Mouse (Mus musculus): Measurements from ENCODE around the gene Asb18. TPM values are rescaled to one million over a fixed set of nuclear protein-coding genes. Genes with fewer than 3 reads are reported as not detected.

Gene Asb18
- polyA plus RNA-seq (2014; fragmentation: Illumina TruSeq; extraction: RNeasy Lipid Tissue Mini Kit (QIAGEN cat#74804); ENCODE audit: low read depth, low replicate concordance), result not detected

DNA sequence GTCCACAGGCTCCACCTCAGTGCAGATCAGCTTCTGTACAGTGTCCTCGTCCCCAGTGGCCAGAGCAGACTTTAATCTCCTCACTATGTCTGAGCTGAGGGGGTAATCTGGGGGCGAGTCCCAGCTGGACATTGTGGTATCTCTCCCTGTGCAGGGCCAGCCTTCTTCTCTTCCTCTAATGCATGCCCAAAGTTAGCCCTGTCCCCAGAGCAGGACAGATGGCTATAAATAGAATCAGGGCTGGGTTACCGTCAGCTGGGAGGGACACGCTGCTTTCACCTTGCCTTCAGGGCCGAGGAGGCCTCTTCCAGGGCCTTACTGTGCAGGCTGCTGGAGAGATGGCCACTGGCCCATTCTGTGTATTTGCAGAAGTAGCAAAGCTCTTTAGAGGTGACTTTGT, at the start of gene Asb18:
Asb18 (minus strand) TSS at position 221 of the 400 bp plus-strand sequence.

GRCm38 (mm10) chr1:89931120-89931519, 83.3 kb downstream of the Asb18 start, which contains the start of gene Gbx2:
Gene Gbx2 (minus strand): TSS chr1:89931179.

Other genes starting within 250 kb of the Asb18 start
- not detected for gene Gbx2, start 83.5 kb downstream of the Asb18 start, polyA plus RNA-seq (2014; fragmentation: Illumina TruSeq; extraction: RNeasy Lipid Tissue Mini Kit (QIAGEN cat#74804); ENCODE audit: low read depth, low replicate concordance)
- gene Iqca, start 138.7 kb upstream of the Asb18 start, polyA plus RNA-seq (2014; fragmentation: Illumina TruSeq; extraction: RNeasy Lipid Tissue Mini Kit (QIAGEN cat#74804); ENCODE audit: low read depth, low replicate concordance), result 0.81 TPM
- gene Ackr3, start 189.3 kb upstream of the Asb18 start, polyA plus RNA-seq (2014; fragmentation: Illumina TruSeq; extraction: RNeasy Lipid Tissue Mini Kit (QIAGEN cat#74804); ENCODE audit: low read depth, low replicate concordance), result 14.5 TPM